Mouse (Mus musculus) gastrocnemius, postnatal 4 days (tissue): ENCODE results near the gene Hnrnpab. TPM values are rescaled to one million over a fixed set of nuclear protein-coding genes. Genes with fewer than 3 reads are reported as not detected.
"Not testable (repeated sequence)": the region's sequence is repeated elsewhere in the genome, so short reads cannot be mapped to it uniquely, and the experiment has no call there.

Source experiments
- DNase-seq, 2 experiments: peaks; one replicate each; pipeline ENCODE4 v3.0.0; 2021 to 2022; ENCODE audit warnings: low spot score in 2 of 2, mixed read lengths in 2 of 2
- total RNA-seq, 2 experiments: library from RNA; stranded (reverse); gene quantifications; 2 replicates each; pipeline ENCODE4 v1.2.3; 2021

Hnrnpab gene
- total RNA-seq, 2 experiments from 2014 or later, result 218 to 241 TPM

DNA sequence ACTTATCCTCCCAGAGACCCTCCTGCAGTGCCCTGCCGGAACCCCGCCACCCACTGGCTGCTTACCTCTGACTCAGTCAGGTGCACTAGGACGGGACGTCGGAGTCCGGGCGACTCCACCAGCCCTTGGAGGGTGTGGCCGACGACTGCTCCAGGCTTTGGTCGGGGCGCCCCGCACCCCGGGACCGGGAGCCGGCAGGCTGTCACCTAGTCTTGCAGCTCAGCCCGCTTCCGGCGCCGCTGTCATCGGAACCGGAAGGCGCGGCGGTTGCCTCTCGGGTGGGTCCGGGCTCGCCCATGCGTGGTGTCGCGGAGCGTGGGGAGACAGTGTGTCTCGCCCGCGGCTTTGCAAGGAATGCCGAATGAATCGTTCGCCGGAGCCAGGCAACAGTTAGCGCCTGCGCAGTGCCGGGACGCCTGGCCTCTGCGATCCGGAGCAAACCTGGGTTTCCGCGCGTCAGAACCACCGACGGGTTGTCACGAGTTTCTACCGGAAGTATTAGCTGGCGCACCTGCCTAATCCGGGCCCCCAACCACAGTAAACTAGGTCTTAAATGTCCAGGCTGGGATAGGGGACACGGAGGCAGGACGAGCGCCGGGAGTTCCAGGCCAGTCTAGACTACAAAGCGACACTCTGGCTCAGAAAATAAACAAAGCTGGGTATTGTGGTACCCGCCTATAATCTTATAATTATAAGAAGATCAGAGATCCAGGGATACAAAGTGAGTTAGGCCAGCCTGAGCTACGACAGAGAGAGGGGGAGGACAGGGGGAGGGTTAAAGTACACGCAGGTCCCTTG lies 29.1 kb upstream of the Hnrnpab start, which contains the start of gene Rmnd5b:
Rmnd5b (minus strand) TSS at position 372 of the 798 bp plus-strand sequence.
- peak; percentile 83 to 90 for DNase-seq

- DNase-seq, result no peak
Observed at GRCm38 (mm10) chr11:51635127-51635524, 28.5 kb upstream of the Hnrnpab start.

DNA sequence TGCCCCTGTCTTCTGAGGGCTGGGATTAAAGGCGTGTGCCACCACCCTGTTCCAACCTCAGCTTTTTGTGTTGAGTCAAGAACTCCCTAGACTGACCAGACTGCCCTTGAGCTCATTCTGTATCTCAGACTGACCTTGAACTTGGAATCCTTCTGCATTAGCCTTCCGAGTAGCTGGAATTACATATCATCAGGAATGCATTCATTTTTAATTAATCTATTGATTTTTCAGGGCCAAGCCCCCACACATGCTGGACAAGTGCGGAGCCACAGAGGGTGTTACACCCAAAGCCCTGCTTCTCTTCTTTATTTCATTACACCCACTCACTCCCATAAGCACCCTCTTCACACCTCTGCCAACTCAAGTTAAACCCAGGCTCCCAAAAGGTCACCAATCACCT lies 27.1 kb upstream of the Hnrnpab start:
- DNase-seq, result no peak

DNA sequence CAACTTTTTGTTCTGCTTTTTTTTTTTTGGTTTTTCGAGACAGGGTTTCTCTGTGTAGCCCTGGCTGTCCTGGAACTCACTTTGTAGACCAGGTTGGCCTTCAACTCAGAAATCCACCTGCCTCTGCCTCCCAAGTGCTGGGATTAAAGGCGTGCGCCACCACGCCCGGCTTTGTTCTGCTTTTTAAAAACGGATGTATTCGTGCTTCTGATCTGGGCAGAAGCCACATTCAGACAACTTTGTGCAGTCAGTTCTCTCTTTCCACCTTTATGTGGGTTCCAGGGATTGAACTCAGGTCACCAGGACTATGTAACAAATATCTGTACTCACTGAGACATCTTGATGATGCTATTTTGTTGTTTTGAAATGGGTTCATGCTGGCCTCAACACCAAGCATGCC lies 26.6 kb upstream of the Hnrnpab start:
- DNase-seq, result not testable (repeated sequence)

DNA sequence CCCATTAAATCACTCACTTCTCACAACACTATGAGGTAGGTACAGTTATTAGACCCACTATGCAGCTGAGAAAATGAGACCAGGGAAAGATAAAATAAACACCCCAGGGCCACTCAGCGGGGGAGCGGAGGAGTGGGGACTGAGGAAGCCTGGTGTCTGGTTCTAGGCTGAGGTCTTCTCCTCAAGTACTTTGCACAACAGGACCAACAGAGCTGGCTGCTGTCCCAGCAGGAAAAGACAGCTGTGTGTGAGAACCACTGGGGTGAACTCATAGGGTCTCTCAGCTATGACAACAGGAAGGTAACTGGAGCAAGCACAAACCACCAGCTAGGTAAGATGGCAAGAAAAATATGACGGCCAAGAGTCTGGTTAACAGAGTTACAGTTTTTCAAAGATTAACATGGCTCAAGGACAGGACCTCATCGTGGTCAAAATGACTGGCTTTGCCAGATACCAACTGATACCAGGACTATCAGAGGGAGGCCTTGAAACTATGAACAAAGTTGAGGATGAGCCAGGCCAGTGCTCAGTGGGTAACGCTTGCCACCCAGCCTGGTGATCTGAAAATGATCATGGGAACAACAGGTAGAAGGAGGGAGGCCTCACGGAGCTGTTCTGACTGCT lies 25.6 kb upstream of the Hnrnpab start:
- DNase-seq, result no peak

DNA sequence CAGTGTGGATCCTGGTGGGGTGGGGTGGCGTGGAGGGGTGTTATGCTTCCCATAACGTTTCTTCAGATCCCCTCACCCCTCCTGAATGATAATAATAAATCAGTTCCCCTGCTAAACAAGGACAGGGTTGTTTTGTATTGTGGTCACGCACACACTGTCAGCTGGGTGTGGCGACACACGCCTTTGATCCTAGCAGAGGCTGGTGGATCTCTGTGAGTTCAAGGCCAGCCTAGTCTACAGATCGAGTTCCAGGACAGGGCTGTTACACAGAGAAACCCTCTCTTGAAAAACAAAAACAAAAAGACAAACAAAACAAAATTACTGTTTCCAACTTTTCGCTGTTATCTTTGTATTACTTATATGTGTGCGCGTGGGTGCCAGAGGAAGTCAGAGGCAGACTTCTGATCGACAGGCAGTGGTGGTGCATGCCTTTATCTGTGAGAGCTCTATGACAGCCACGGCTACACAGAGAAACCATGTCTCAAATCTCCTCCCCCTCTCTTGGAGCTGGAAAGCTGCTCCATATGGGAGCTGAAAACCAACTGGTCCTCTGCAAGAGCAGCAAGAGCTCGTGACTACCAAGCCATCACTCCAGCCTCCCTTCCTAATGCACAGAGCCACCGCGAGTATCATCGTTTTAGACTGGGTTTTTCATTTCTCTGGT lies 23.1 kb upstream of the Hnrnpab start:
- no peak for DNase-seq

- no peak for DNase-seq
Observed at GRCm38 (mm10) chr11:51627907-51628306, 21.3 kb upstream of the Hnrnpab start.

- no peak for DNase-seq
Observed at GRCm38 (mm10) chr11:51627425-51627824, 20.8 kb upstream of the Hnrnpab start.

DNA sequence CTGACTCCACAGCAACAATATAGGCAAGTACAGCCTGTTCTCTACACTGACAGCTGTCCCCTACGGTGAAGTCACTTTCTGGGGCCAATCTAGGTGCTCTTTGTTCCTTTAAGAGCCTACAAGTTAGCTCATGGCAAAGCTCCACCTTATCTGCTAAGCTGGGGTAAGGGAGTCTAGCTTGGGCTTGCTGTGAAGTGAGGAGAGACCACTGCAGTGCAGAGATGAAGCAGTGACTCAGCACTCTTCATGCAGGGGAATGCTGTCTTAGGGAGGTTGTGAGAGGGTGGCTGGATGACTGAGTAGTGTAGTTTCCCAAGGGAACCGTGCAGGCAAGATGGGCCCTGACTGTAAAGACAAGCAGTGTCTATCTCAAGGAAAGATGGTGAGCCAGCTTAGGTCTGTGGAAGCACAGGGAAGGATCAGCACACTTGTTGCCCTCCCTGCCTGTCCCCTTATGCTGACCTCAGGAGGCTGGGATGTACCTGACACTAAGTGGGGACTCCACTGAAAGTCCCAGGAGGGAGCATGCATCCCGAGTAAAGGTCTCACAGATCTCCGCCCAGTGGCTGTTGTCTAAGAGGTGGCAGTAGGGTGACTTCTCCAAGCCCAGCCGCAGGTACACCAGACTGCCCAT lies 18.7 kb upstream of the Hnrnpab start:
- DNase-seq, result no peak

- DNase-seq, result no peak
Observed at GRCm38 (mm10) chr11:51622971-51623491, 16.4 kb upstream of the Hnrnpab start.

GRCm38 (mm10) chr11:51621776-51622175 lies 15.1 kb upstream of the Hnrnpab start:
- no peak for DNase-seq

DNA sequence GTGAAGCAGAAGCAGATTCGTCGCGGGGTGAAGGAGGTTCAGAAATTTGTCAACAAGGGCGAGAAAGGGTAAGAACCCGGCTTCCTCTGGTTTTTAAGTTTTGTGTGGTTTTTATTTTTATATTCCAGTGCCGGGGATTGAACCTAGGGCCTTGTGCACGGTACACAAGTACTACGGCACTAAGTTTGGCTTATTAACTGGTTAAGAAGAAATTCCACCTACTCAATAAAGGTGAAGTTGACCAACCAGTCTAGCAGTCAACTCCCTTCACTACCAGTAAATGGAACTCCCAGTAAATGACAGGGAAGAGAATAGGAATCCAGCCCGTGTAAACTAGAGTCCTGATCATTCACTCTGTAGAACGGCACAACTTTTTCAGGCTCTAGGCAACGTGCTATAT lies 13.4 kb upstream of the Hnrnpab start:
- no peak for DNase-seq

DNA sequence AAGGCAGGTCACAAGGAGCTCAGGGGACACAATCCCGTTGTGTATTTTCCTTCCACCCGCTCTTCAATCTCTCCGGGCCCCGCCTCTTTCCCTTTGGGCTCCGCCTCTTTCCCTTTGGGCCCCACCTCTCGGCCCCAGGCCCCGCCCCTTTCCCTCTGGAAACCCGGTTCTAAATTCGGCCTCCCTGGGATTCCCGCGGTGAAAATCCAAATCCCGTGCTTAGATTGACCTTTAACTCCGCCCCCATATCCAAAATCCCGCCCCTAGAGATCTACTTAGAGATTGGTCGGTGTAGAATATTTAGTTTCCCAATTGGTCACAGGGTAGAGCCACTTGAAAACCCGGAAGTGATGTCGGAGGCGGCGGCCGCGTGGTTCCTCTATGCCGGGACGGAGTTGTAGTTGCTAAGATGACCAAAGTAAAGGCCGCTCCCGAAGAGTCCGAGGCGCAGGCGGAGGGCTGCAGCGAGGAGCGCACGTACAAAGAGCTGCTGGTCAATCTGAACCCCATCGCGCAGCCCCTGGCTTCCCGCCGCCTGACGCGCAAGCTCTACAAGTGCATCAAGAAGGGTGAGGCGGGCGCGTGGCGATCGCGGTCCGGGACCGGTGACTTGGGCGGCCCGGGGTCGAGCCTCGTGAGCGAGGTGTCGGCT lies 12.9 kb upstream of the Hnrnpab start, which contains the start of gene Nhp2:
Nhp2 (plus strand) TSS at position 327 of the 652 bp plus-strand sequence.
- DNase-seq, result peak; percentile 86 to 92

DNA sequence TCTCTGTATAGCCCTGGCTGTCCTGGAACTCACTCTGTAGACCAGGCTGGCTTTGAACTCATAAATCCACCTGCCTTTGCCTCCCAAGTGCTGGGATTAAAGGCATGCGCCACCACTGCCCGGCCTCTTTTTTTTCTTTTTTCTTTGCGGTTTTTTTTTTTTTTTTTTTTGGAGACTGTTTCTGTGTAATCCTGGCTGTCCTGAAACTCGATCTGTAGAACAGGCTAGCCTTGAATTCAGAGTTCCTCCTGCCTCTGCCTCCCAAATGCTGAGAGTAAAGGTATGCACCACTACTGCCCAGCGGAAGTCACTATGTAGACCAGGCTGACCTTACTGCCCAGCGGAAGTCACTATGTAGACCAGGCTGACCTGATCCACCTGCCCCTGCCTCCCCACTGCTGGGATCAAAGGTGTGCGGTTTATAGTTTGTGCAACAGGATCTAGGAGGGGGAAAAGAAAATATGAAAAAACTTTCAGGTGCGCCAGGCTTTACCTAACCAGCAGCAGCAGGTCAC lies 12.3 kb upstream of the Hnrnpab start:
- no peak for DNase-seq

DNA sequence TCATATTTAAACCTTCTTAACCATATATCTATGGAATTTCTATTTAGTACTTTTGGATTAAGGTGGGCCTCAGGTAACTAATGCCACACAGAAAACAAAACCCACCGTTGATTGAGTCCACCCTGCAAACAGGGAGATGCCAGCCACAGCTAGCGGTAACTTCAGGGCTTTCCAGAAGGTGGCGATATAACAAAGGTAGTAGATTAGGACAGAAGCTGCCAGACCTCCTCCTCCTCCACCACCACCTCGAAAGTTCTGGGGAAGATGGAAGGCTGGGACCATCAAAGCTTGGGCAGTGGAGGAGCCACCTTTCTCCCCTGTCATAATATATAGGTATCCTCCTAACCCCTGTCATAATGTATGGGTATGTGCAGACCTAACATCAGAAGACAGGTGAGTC lies 11.0 kb upstream of the Hnrnpab start:
- peak; percentile 40 to 64 for DNase-seq

GRCm38 (mm10) chr11:51616113-51616512 lies 9.5 kb upstream of the Hnrnpab start:
- DNase-seq, result not testable (repeated sequence)

DNA sequence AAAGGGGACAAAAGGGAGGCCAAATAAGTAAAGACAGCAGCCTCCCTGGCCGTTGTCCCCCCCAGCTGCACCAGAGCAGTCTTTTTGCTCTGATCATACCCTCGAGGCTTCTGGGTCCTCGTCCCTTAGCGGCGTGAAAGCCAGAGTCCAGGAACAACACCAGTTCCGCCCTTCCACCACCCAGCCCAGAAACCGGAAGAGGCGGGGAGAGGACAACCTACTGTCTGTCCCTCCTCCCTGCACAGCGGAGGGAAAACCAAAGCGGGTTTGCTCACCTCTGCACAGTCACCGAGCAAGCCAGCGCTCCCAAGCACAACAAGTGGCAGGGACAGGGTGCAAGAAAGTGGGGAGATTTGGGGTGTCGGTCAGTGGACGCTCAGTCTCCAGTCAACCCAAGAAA lies 9.0 kb upstream of the Hnrnpab start:
- peak; percentile 35 to 64 for DNase-seq

DNA sequence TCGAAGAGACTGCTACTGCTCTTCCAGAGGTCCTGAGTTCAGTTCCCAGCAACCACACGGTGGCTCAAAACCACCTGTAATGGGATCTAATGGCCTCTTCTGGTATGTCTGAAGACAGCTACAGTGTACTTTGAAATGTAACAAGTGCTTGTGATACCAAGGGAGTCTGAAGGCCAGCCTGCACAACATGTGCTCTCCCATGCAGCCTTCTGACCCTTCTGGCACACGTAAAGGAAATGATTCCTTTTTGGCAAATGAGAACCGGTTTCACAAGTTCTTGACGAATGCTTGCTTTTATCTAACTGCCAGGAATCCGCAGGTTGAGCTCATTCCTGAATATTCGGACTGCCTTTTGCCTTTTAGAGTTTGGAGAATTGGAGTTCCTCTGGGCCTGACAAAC lies 8.5 kb upstream of the Hnrnpab start:
- no peak for DNase-seq

GRCm38 (mm10) chr11:51614256-51614655 lies 7.6 kb upstream of the Hnrnpab start:
- no peak for DNase-seq

DNA sequence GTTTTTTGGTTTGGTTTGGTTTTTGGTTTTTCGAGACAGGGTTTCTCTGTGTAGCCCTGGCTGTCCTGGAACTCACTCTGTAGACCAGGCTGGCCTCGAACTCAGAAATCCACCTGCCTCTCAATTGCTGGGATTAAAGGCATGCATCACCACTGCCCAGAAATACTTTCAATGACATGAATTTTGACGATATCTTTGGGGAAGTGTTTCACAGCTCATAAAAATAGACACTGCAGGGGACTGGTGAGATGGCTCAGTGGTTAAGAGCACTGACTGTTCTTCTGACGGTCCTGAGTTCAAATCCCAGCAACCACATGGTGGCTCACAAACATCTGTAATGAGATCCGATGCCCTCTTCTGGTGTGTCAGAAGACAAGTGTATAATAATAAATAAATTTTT lies 3.3 kb upstream of the Hnrnpab start:
- DNase-seq, result not testable (repeated sequence)
